In genomic region chr9:116098724-116099595, GRCm38 (mm10) we compare ENCODE assay signal across 9 mouse cellular contexts.
DNase-seq lines count a peak whose midpoint lies in the region; ATAC-seq and TF ChIP-seq lines count a peak whose summit lies in the region.
"Had no signal": no experiment of that assay in that cellular context is flagged by ENCODE, and none has a peak within 500 bp of the region (broad histone marks: within the 10 kb centered on the region; RNA-seq: fewer than 3 reads in every experiment).

No protein-coding gene starts in this region.

- peak; percentile 97 for DNase-seq in heart, adult 11 months
- DNase-seq in 416B (ENCODE audit: low read depth): peak; percentile 26
- peak; percentile 52 for DNase-seq in hindbrain, postnatal 0 days (ENCODE audit: low spot score)
- peak; percentile 82 for DNase-seq in lung, embryonic 14.5 days
- DNase-seq in thymus, postnatal 36 days: no peak
- DNase-seq: liver, embryonic 13.5 days had no signal

- no peak overlapping the region for H3K4me2 ChIP-seq in heart, embryonic 12.5 days
- peak overlapping the region; percentile 22; the same call in 1 of the 2 replicates for H3K4me2 ChIP-seq in embryonic facial prominence, embryonic 15.5 days (replicated peaks)
- H3K4me2 ChIP-seq in hindbrain, postnatal 0 days (ENCODE audit: low read depth, low read length): peak overlapping the region; percentile 8
- 0 out of 2 replicates have a peak overlapping the region, but pooled peaks have one; percentile 23 for H3K4me2 ChIP-seq in lung, embryonic 14.5 days
- H3K4me2 ChIP-seq: liver, embryonic 13.5 days had no signal

- no peak overlapping the region for H3K27ac ChIP-seq in heart, embryonic 12.5 days (ENCODE audit: poor library complexity, severe bottlenecking)
- H3K27ac ChIP-seq in embryonic facial prominence, embryonic 15.5 days (replicated peaks): peak overlapping the region; percentile 66
- peak overlapping the region; percentile 9; the same call in 1 of the 2 replicates for H3K27ac ChIP-seq in hindbrain, postnatal 0 days
- H3K27ac ChIP-seq in lung, embryonic 14.5 days (ENCODE audit: low read depth): peak overlapping the region; percentile 63
- H3K27ac ChIP-seq: liver, embryonic 13.5 days had no signal

- no peaks in the 10 kb centered on the region for H3K9me3 ChIP-seq in heart, embryonic 12.5 days (replicated peaks)
- no peaks in the 10 kb centered on the region for H3K9me3 ChIP-seq in embryonic facial prominence, embryonic 15.5 days (replicated peaks)
- H3K9me3 ChIP-seq in hindbrain, postnatal 0 days (ENCODE audit: low read length): no peaks in the 10 kb centered on the region
- H3K9me3 ChIP-seq in lung, embryonic 14.5 days (ENCODE audit: low read depth, low read length): no peaks in the 10 kb centered on the region
- H3K9me3 ChIP-seq: liver, embryonic 13.5 days had no signal

- 61% methylated on average over 16 of the region's 16 CpGs for WGBS in heart, embryonic 12.5 days
- 20% methylated on average over 16 of the region's 16 CpGs for WGBS in embryonic facial prominence, embryonic 15.5 days
- 39% methylated on average over 16 of the region's 16 CpGs for WGBS in hindbrain, postnatal 0 days
- WGBS in lung, embryonic 14.5 days: 31% methylated on average over 16 of the region's 16 CpGs

- peaks cover 16% of the 10 kb centered on the region for H3K36me3 ChIP-seq in heart, embryonic 12.5 days
- peaks cover 28% of the 10 kb centered on the region; the same call in 1 of the 2 replicates for H3K36me3 ChIP-seq in embryonic facial prominence, embryonic 15.5 days
- no peaks in the 10 kb centered on the region for H3K36me3 ChIP-seq in hindbrain, postnatal 0 days (ENCODE audit: insufficient read depth, low read length)
- peaks cover 66% of the 10 kb centered on the region for H3K36me3 ChIP-seq in lung, embryonic 14.5 days (ENCODE audit: insufficient read depth)

- no peak overlapping the region for H3K9ac ChIP-seq in heart, embryonic 12.5 days
- no peak overlapping the region for H3K9ac ChIP-seq in embryonic facial prominence, embryonic 15.5 days
- H3K9ac ChIP-seq in hindbrain, postnatal 0 days (replicated peaks; ENCODE audit: low read length): no peak overlapping the region
- H3K9ac ChIP-seq in lung, embryonic 14.5 days: peak overlapping the region; percentile 25; the same call in 1 of the 2 replicates
- H3K9ac ChIP-seq: liver, embryonic 13.5 days had no signal

- no peak for ATAC-seq in heart, embryonic 12.5 days (ENCODE audit: insufficient number of reproducible peaks, low FRiP score)
- ATAC-seq in embryonic facial prominence, embryonic 15.5 days (ENCODE audit: insufficient number of reproducible peaks, low FRiP score, low TSS enrichment, low read depth): peak; percentile 76
- ATAC-seq in hindbrain, postnatal 0 days: peak; percentile 38; the same call in 1 of the 2 replicates
- ATAC-seq in lung, embryonic 14.5 days (ENCODE audit: insufficient read depth): peak; percentile 83
- ATAC-seq in monocyte, adult 5-6 weeks (replicated peaks; ENCODE audit: insufficient number of reproducible peaks, low FRiP score, low TSS enrichment, poor library complexity, severe bottlenecking): no peak

- H3K4me3 ChIP-seq in heart, embryonic 12.5 days: no peak overlapping the region
- no peak overlapping the region for H3K4me3 ChIP-seq in embryonic facial prominence, embryonic 15.5 days (replicated peaks)
- H3K4me3 ChIP-seq in hindbrain, postnatal 0 days (ENCODE audit: low read length): no peak overlapping the region
- H3K4me3 ChIP-seq in lung, embryonic 14.5 days (ENCODE audit: low read depth, low read length): no peak overlapping the region
- H3K4me3 ChIP-seq: liver, embryonic 13.5 days had no signal

- TF ChIP-seq CTCF in hindbrain, postnatal 0 days (IDR thresholded peaks at IDR 0.05; ENCODE audit: low read depth): no peak
- no peak for TF ChIP-seq CTCF in lung, embryonic 14.5 days (IDR thresholded peaks at IDR 0.05; ENCODE audit: low read depth)

- peaks cover 8% of the 10 kb centered on the region; the same call in 1 of the 2 replicates for H3K4me1 ChIP-seq in heart, embryonic 12.5 days (replicated peaks)
- peaks cover 17% of the 10 kb centered on the region for H3K4me1 ChIP-seq in embryonic facial prominence, embryonic 15.5 days
- no peaks in the 10 kb centered on the region for H3K4me1 ChIP-seq in hindbrain, postnatal 0 days (ENCODE audit: insufficient read depth, low read length)
- peaks cover 16% of the 10 kb centered on the region for H3K4me1 ChIP-seq in lung, embryonic 14.5 days (ENCODE audit: insufficient read depth)
- H3K4me1 ChIP-seq: liver, embryonic 13.5 days had no signal

- no peaks in the 10 kb centered on the region for H3K27me3 ChIP-seq in heart, embryonic 12.5 days (replicated peaks)
- no peaks in the 10 kb centered on the region for H3K27me3 ChIP-seq in embryonic facial prominence, embryonic 15.5 days
- no peaks in the 10 kb centered on the region for H3K27me3 ChIP-seq in hindbrain, postnatal 0 days (ENCODE audit: insufficient read depth, low read length)
- no peaks in the 10 kb centered on the region for H3K27me3 ChIP-seq in lung, embryonic 14.5 days (ENCODE audit: insufficient read depth, low read length)
- H3K27me3 ChIP-seq: liver, embryonic 13.5 days had no signal

Comparison
In these comparisons a context has a peak if more than half of its experiments do, and no peak if none do; other contexts are left out.
1. DNase-seq: peak in heart, adult 11 months (single experiment), 416B (single experiment), hindbrain, postnatal 0 days (single experiment) and lung, embryonic 14.5 days (single experiment); none in thymus, postnatal 36 days (0 of 2).
2. ATAC-seq: peak in embryonic facial prominence, embryonic 15.5 days (single experiment), hindbrain, postnatal 0 days (single experiment) and lung, embryonic 14.5 days (single experiment); none in heart, embryonic 12.5 days (single experiment) and monocyte, adult 5-6 weeks (single experiment).